In genomic region chr17:5614771-5615318, GRCm38 (mm10) we compare ENCODE assay signal across 9 mouse cellular contexts.
DNase-seq lines count a peak whose midpoint lies in the region; ATAC-seq lines count a peak whose summit lies in the region.
"Had no signal": no experiment of that assay in that cellular context is flagged by ENCODE, and none has a peak within 500 bp of the region (broad histone marks: within the 10 kb centered on the region; RNA-seq: fewer than 3 reads in every experiment).

No protein-coding gene starts in this region.

- no peaks in the 10 kb centered on the region for H3K9me3 ChIP-seq in lung, embryonic 16.5 days (ENCODE audit: control insufficient read depth, low read length)

- no peaks in the 10 kb centered on the region for H3K36me3 ChIP-seq in lung, embryonic 16.5 days (ENCODE audit: control insufficient read depth, insufficient read depth, low read length)

- intact Hi-C loops in heart, postnatal 36 days (cut with DNase I), result loop anchor here (5.0 kb wide), 1 partner anchor 173 kb away; the partner anchor contains the start of gene Tmem242
- intact Hi-C loops in left cerebral cortex, postnatal 14 days (cut with DNase I), result no loop called here

- peak overlapping the region; percentile 36; the same call in 1 of the 2 replicates for H3K27ac ChIP-seq in lung, embryonic 16.5 days (ENCODE audit: low read length)

- 51% methylated on average over 9 of the region's 9 CpGs for WGBS in lung, embryonic 16.5 days

- ATAC-seq in lung, embryonic 16.5 days (ENCODE audit: low read depth), result peak; percentile 75

- H3K4me1 ChIP-seq in lung, embryonic 16.5 days (replicated peaks; ENCODE audit: control insufficient read depth, insufficient read depth, low read length), result 0 out of 2 replicates have a peak, but pooled peaks cover 2% of the 10 kb centered on the region

- H3K27me3 ChIP-seq in lung, embryonic 16.5 days (ENCODE audit: control insufficient read depth, insufficient read depth, low read depth, low read length), result no peaks in the 10 kb centered on the region
- H3K27me3 ChIP-seq: CH12.LX had no signal

- 0 out of 2 replicates have a peak overlapping the region, but pooled peaks have one; percentile 10 for H3K4me2 ChIP-seq in lung, embryonic 16.5 days (ENCODE audit: low read depth, low read length)

- peak; percentile 9 for DNase-seq in embryo, embryonic 11 days
- DNase-seq in embryo, embryonic 10.5 days (ENCODE audit: low spot score), result no peak
- DNase-seq in c-Kit-positive CD71-negative TER-119-negative erythroid progenitor cells, embryonic 14.5 days (ENCODE audit: low read depth), result peak; percentile 23
- peak; percentile 49 to 62 for DNase-seq in heart, postnatal 36 days
- no peak for DNase-seq in frontal cortex, postnatal 25 days (ENCODE audit: low spot score in 2 of 2)
- DNase-seq in left cerebral cortex, postnatal 14 days (ENCODE audit: low spot score in 2 of 2), result no peak
- no peak for DNase-seq in ovary, postnatal 10 days (ENCODE audit: low spot score)

- no peak overlapping the region for H3K4me3 ChIP-seq in lung, embryonic 16.5 days (ENCODE audit: low read length)

- no peak overlapping the region for H3K9ac ChIP-seq in lung, embryonic 16.5 days (ENCODE audit: low read length)

Comparison
In these comparisons a context has a peak if more than half of its experiments do, and no peak if none do; other contexts are left out.
1. DNase-seq: peak in embryo, embryonic 11 days (single experiment), c-Kit-positive CD71-negative TER-119-negative erythroid progenitor cells, embryonic 14.5 days (single experiment) and heart, postnatal 36 days (2 of 2); none in embryo, embryonic 10.5 days (single experiment), frontal cortex, postnatal 25 days (0 of 2), left cerebral cortex, postnatal 14 days (0 of 2) and ovary, postnatal 10 days (single experiment).